Mouse (Mus musculus) liver, adult 2 months (tissue): ENCODE results near the gene Rundc3a. TPM values are rescaled to one million over a fixed set of nuclear protein-coding genes. Genes with fewer than 3 reads are reported as not detected.

Experiments used
- DNase-seq: peaks from one replicate; pipeline ENCODE4 v3.0.0-alpha.2; 2011; ENCODE audit warnings: low read depth, low spot score; ENCODE audit errors: extremely low read depth
- H3K27ac ChIP-seq: fragments of 200-500 bp; replicated peaks from 2 replicates; pipeline ENCODE4 v1.5.1; 2012; ENCODE audit warnings: low read depth, mild to moderate bottlenecking, control low read depth, inconsistent platforms, low read length; ENCODE audit not compliant: insufficient read depth
- H3K27me3 ChIP-seq: fragments of 200-500 bp; 2 replicates; pipeline ENCODE4 v1.6.1; 2012; ENCODE audit warnings: mild to moderate bottlenecking, moderate library complexity, low read length, inconsistent platforms; ENCODE audit not compliant: control insufficient read depth, insufficient read depth
- H3K36me3 ChIP-seq: fragments of 200-500 bp; 2 replicates; pipeline ENCODE4 v1.6.1; 2012; ENCODE audit warnings: low read length, inconsistent platforms; ENCODE audit not compliant: control insufficient read depth, insufficient read depth
- H3K4me1 ChIP-seq: fragments of 200-500 bp; 2 replicates; pipeline ENCODE4 v1.6.1; 2011; ENCODE audit warnings: low read length; ENCODE audit not compliant: control insufficient read depth, insufficient read depth
- H3K4me3 ChIP-seq: fragments of 200-500 bp; 2 replicates; pipeline ENCODE4 v1.5.1; 2011; ENCODE audit warnings: low read depth, mild to moderate bottlenecking, control low read depth, low read length, moderate library complexity; ENCODE audit not compliant: insufficient read depth
- H3K79me2 ChIP-seq: fragments of 200-500 bp; 2 replicates; pipeline ENCODE4 v1.6.1; 2012; ENCODE audit warnings: inconsistent platforms, mild to moderate bottlenecking, low read length, moderate library complexity; ENCODE audit not compliant: control insufficient read depth, insufficient read depth
- H3K9ac ChIP-seq: fragments of 200-500 bp; 2 replicates; pipeline ENCODE4 v1.6.1; 2012; ENCODE audit warnings: low read depth, mild to moderate bottlenecking, control low read depth, inconsistent platforms, low read length
- CTCF ChIP-seq: fragments of 200-500 bp; IDR thresholded peaks from 2 replicates; pipeline ENCODE4 v1.5.1; 2011; ENCODE audit warnings: low read depth, low read length, control low read depth
- POLR2A ChIP-seq: fragments of 200-500 bp; IDR thresholded peaks from 2 replicates; pipeline ENCODE4 v1.6.1; 2011; ENCODE audit warnings: low read length, control low read depth; ENCODE audit not compliant: insufficient read depth; ENCODE audit errors: extremely low read depth
- WGBS: fragments of 180-500 bp; shearing (Covaris S2); methylation state at CpG from one replicate; pipeline ENCODE4 v1.1.7; 2018; 5-methylcytosine and 5-hydroxymethylcytosine counted together
- polyA plus RNA-seq: library from polyadenylated mRNA; depleted of rRNA; stranded (reverse); fragments of >200 nt; gene quantifications from 2 replicates; pipeline ENCODE4 v1.2.3, GENCODE M21; 2012
- total RNA-seq: library from RNA; depleted of rRNA; stranded (reverse); fragments of >200 nt; gene quantifications from 2 replicates; pipeline ENCODE4 v1.2.3, GENCODE M21; 2014

The Rundc3a gene
- total and polyA plus RNA-seq, 2 experiments = 1.0 to 2.1 TPM

DNA sequence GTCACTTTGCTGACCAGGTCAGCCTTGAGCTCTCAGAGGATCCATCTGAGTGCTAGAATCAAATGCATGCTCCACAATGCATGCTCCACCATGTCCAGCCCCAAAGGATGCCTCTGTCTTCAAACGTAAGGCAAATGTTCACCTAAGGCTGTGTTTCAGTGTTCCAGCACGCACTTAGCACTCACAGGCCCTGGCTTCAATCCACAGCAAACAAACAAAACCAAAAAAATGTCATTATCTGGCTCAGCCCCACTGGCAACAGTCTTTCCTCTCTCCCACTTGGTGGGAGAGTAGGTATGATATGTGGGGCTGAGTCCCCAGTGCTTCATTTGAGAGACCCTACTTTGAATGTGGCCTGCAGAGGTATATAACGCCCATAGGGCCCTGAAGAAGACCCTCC, 17.9 kb downstream of the Rundc3a start:
- Histone ChIP-seq H3K27ac (peak overlapping the region; percentile 86), H3K36me3 (no peaks in the 10 kb centered on the region), H3K4me3 (no peak overlapping the region), H3K4me1 (peaks cover 16% of the 10 kb centered on the region), H3K79me2 (peaks cover 5% of the 10 kb centered on the region; the same call in 1 of the 2 replicates), H3K9ac (peak overlapping the region; percentile 68; the same call in 1 of the 2 replicates), H3K27me3 (no peaks in the 10 kb centered on the region)
- peak; percentile 88 for DNase-seq
- WGBS = 43% methylated on average over 3 of the region's 3 CpGs
- TF ChIP-seq CTCF = no peak
- TF ChIP-seq POLR2A = no peak

DNA sequence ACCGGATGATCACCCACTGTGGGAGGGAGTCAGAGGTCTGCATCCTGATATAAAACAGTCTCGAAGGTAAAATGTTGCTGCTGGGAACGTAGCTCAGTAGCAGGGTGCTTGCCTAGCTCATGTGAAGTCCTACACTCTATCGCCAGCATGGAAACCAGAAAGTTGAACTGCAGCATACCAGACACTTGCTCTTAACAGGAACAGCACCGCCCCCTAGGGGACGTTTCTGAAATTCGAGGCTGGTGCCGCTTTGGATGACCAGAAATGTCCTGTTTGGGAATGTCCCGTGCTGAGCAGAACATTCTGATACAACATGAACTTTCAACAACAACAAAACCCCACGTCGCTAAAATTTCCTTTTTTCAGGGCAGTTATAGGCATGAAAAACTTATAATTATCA, 18.5 kb downstream of the Rundc3a start:
- peak overlapping the region; percentile 77 for H3K27ac ChIP-seq
- H3K79me2 ChIP-seq = no peaks in the 10 kb centered on the region
- no peak overlapping the region for H3K4me3 ChIP-seq
- DNase-seq = peak; percentile 92
- TF ChIP-seq POLR2A (no peak), CTCF (peak; percentile 82)
- H3K36me3 ChIP-seq = no peaks in the 10 kb centered on the region
- WGBS = 2% methylated on average over 11 of the region's 11 CpGs
- peaks cover 16% of the 10 kb centered on the region for H3K4me1 ChIP-seq
- no peaks in the 10 kb centered on the region for H3K27me3 ChIP-seq
- peak overlapping the region; percentile 68 for H3K9ac ChIP-seq

DNA sequence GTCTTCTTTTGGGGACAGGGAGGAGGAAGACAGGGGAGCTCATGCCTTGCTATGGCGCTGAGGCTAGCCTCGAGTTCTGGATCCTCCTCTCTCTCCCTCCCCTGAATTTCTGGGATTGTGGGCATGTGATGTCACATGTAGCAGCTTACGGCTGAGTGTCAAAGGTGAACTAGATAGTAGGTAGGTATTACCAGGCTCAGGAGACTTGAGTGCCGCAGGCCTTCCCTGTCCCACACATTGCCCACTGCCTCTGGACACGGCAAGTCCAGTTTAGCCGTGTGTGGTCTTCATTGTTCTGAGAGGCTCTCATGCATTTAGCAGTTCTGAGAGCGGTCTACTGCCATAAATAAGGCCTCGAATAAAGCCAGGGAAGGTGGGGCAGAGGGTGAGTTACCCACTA, 19.9 kb downstream of the Rundc3a start:
- no peaks in the 10 kb centered on the region for H3K79me2 ChIP-seq

DNA sequence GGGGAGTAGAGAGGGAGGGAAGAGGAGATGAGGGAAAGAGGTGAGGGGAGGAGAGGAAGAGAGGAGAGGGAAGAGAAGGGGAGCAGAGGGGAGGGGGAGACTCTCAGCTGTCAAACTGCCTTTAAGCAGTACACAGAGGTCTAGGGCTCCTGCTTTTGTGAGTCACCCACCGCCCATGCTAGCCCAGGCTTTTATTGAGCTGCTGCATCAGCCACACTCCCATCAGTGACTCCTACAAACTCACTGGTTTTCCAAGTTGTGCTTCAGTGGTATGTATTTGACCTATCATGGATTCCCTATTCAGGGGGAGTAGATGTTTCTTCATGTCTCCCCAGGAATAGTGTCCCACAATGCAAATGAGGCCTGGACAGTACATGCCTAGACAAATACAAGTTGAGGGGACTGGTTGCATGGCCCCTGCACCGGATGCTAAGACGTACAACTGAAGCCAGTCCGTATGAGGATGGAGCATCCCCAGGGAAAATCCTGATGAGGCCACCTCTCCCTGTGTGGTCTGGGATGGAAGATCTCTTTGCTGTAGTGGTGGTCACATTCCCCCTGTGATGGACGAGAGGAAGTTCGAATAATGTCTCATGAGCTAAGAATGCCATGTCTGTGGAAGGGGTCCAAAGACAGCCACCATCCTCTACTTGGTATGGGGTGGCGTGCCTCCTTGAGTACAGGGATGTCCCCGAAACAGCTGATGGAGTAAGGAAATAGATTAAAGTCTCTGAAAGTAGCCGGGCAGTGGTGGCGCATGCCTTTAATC, 22.0 kb downstream of the Rundc3a start:
- TF ChIP-seq POLR2A = no peak
- TF ChIP-seq CTCF = no peak
- Histone ChIP-seq H3K27me3 (no peaks in the 10 kb centered on the region), H3K79me2 (no peaks in the 10 kb centered on the region), H3K9ac (no peak overlapping the region), H3K36me3 (no peaks in the 10 kb centered on the region), H3K4me1 (peaks cover 8% of the 10 kb centered on the region), H3K27ac (no peak overlapping the region), H3K4me3 (no peak overlapping the region)
- 84% methylated on average over 10 of the region's 10 CpGs for WGBS
- no peak for DNase-seq

More for the DNA sequence above, 19.9 kb downstream of the Rundc3a start:
- no peak overlapping the region for H3K4me3 ChIP-seq
- no peaks in the 10 kb centered on the region for H3K36me3 ChIP-seq
- 87% methylated on average over 8 of the region's 8 CpGs for WGBS
- peaks cover 16% of the 10 kb centered on the region for H3K4me1 ChIP-seq
- no peak for DNase-seq
- H3K9ac ChIP-seq = no peak overlapping the region
- no peak overlapping the region for H3K27ac ChIP-seq
- TF ChIP-seq CTCF (no peak), POLR2A (no peak)
- H3K27me3 ChIP-seq = no peaks in the 10 kb centered on the region

DNA sequence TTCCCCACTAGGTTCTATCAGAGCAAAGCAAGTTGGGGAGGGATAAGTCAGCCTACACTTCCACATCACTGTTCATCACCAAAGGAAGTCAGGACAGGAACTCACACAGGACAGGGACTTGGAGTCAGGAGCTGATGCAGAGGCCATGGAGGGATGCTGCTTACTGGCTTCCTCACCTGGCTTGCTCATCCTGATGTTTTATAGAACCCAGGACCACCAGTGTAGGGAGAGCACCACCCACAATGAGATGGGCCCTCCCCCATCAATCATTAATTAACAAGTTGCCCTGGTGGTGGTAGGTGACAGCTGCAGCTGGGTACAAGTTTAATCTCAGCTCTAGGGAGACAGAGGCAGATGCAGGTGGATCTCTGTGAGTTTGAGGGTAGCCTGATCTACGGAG, 24.0 kb downstream of the Rundc3a start:
- Histone ChIP-seq H3K27me3 (no peaks in the 10 kb centered on the region), H3K79me2 (no peaks in the 10 kb centered on the region), H3K4me1 (peaks cover 14% of the 10 kb centered on the region), H3K4me3 (no peak overlapping the region), H3K27ac (no peak overlapping the region), H3K36me3 (no peaks in the 10 kb centered on the region), H3K9ac (no peak overlapping the region)
- WGBS = 65% methylated on average over 1 of the region's 1 CpGs
- TF ChIP-seq CTCF (no peak), POLR2A (no peak)
- no peak for DNase-seq

DNA sequence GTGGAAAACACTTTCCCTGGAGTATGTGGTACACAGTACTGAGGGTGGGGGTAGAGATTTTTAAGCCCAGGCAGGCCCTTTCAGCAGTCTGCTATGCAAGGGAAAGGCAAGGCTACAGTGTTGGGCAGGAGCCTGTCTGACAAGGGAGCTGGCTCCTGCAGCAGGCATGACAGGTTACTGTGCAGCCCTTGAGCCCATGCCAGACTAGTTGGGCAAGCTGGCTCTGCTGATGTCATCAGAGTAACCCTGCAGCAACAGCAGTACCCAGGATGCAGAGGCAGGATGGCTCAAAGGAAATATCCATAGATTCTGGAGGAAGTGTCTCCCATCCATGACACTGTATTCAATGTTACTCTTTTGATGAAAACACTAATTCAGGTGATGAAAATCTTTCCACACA, 25.7 kb downstream of the Rundc3a start:
- TF ChIP-seq POLR2A (no peak), CTCF (peak; percentile 19; the same call in 1 of the 2 replicates)
- Histone ChIP-seq H3K36me3 (no peaks in the 10 kb centered on the region), H3K9ac (no peak overlapping the region), H3K27ac (no peak overlapping the region), H3K4me3 (no peak overlapping the region), H3K27me3 (no peaks in the 10 kb centered on the region), H3K4me1 (peaks cover 14% of the 10 kb centered on the region), H3K79me2 (no peaks in the 10 kb centered on the region)
- peak; percentile 91 for DNase-seq
